Mouse (Mus musculus) intestine, embryonic 16.5 days (tissue): Measurements from ENCODE around the gene Hist1h4n. TPM values are rescaled to one million over a fixed set of nuclear protein-coding genes. Genes with fewer than 3 reads are reported as not detected.
"Not testable (repeated sequence)": the region's sequence is repeated elsewhere in the genome, so short reads cannot be mapped to it uniquely, and the experiment has no call there.

ENCODE experiments used
- ATAC-seq: fragments of 200-750 bp; cut with Nextera tagmentation; 2 replicates; pipeline ENCODE4 v1.8.0; 2017; ENCODE audit warnings: moderate TSS enrichment, moderate library complexity
- H3K27ac ChIP-seq: fragments of 300-500 bp; sonication (generic); 2 replicates; pipeline ENCODE4 v1.5.1; 2014; ENCODE audit warnings: mild to moderate bottlenecking, low read length
- H3K27me3 ChIP-seq: fragments of 300-500 bp; sonication (generic); replicated peaks from 2 replicates; pipeline ENCODE4 v1.6.1; 2014; ENCODE audit warnings: low read length, control low read depth, mixed read lengths; ENCODE audit not compliant: control insufficient read depth, insufficient read depth
- H3K36me3 ChIP-seq: fragments of 300-500 bp; sonication (generic); 2 replicates; pipeline ENCODE4 v1.6.1; 2014; ENCODE audit warnings: low read length, control low read depth; ENCODE audit not compliant: control insufficient read depth, insufficient read depth
- H3K4me1 ChIP-seq: fragments of 300-500 bp; sonication (generic); 2 replicates; pipeline ENCODE4 v1.6.1; 2014; ENCODE audit warnings: low read length, control low read depth, mixed read lengths; ENCODE audit not compliant: control insufficient read depth, insufficient read depth
- H3K4me2 ChIP-seq: fragments of 300-500 bp; sonication (generic); 2 replicates; pipeline ENCODE4 v1.6.1; 2014; ENCODE audit warnings: low read depth, low read length, control low read depth
- H3K4me3 ChIP-seq: fragments of 300-500 bp; sonication (generic); 2 replicates; pipeline ENCODE4 v1.5.1; 2014; ENCODE audit warnings: mild to moderate bottlenecking, low read length
- H3K9ac ChIP-seq: fragments of 300-500 bp; sonication (generic); 2 replicates; pipeline ENCODE4 v1.6.1; 2014; ENCODE audit warnings: low read depth, low read length
- H3K9me3 ChIP-seq: fragments of 300-500 bp; sonication (generic); 2 replicates; pipeline ENCODE4 v1.6.1; 2016; ENCODE audit warnings: low read length, control low read depth; ENCODE audit not compliant: control insufficient read depth
- WGBS: fragments of 180-500 bp; shearing (Covaris S2); extraction: QIAGEN DNeasy Blood & Tissue Kit; methylation state at CpG from one replicate; pipeline ENCODE4 v1.1.7; 2014; 5-methylcytosine and 5-hydroxymethylcytosine counted together
- microRNA-seq: library from miRNA; unstranded; fragments of <30 nt; microRNA quantifications from one replicate; pipeline ENCODE4, GENCODE M21; 2016
- polyA plus RNA-seq: library from polyadenylated mRNA; unstranded; fragments of >200 nt; fragmentation: Nextera tagmentation; extraction: Ambion mirVana; gene quantifications from 2 replicates; pipeline ENCODE4 v1.2.1, GENCODE M21; 2015

Hist1h4n gene
- polyA plus RNA-seq, 1 experiment from 2014 or later: 9.6 TPM

GRCm38 (mm10) chr13:21784311-21784710 is 47.7 kb downstream of the Hist1h4n start:
- Histone ChIP-seq H3K27ac (peak overlapping the region; percentile 83), H3K36me3 (no peaks in the 10 kb centered on the region), H3K27me3 (no peaks in the 10 kb centered on the region), H3K4me2 (peak overlapping the region; percentile 58), H3K4me1 (peaks cover 20% of the 10 kb centered on the region), H3K4me3 (no peak overlapping the region), H3K9ac (peak overlapping the region; percentile 41; the same call in 1 of the 2 replicates), H3K9me3 (no peaks in the 10 kb centered on the region)
- ATAC-seq: no peak
- WGBS: 27% methylated on average over 6 of the region's 6 CpGs

- Histone ChIP-seq H3K4me1 (peaks cover 20% of the 10 kb centered on the region), H3K9ac (peak overlapping the region; percentile 41), H3K4me3 (peak overlapping the region; percentile 36), H3K36me3 (no peaks in the 10 kb centered on the region), H3K4me2 (peak overlapping the region; percentile 58), H3K27me3 (no peaks in the 10 kb centered on the region), H3K9me3 (no peaks in the 10 kb centered on the region), H3K27ac (peak overlapping the region; percentile 83)
- 1% methylated on average over 9 of the region's 9 CpGs for WGBS
- no peak for ATAC-seq
These were observed 48.2 kb downstream of the Hist1h4n start for GRCm38 (mm10) chr13:21783734-21784161.

- under 1% methylated on average over 14 of the region's 20 CpGs for WGBS
- peak within 1 kb of the TSS; percentile 43 for H3K4me3 ChIP-seq
- H3K4me1 ChIP-seq: peaks cover 17% of the 10 kb centered on the region
- peak within 1 kb of the TSS; percentile 67 for H3K4me2 ChIP-seq
- peak within 1 kb of the TSS; percentile 68 for H3K9ac ChIP-seq
- H3K36me3 ChIP-seq: no peaks in the 10 kb centered on the region
- H3K9me3 ChIP-seq: no peaks in the 10 kb centered on the region
- peak; percentile 58 for ATAC-seq
- no peaks in the 10 kb centered on the region for H3K27me3 ChIP-seq
- peak within 1 kb of the TSS; percentile 83 for H3K27ac ChIP-seq
These were observed 48.8 kb downstream of the Hist1h4n start, which contains the start of gene Hist1h3i for GRCm38 (mm10) chr13:21783255-21783617. Gene Hist1h3i, minus strand, starts transcription at chr13:21783370.

- Histone ChIP-seq H3K27ac (peak overlapping the region; percentile 75), H3K4me2 (peak overlapping the region; percentile 67), H3K4me3 (peak overlapping the region; percentile 43), H3K9ac (peak overlapping the region; percentile 68), H3K4me1 (peaks cover 17% of the 10 kb centered on the region)
- H3K27me3 ChIP-seq, H3K36me3 ChIP-seq, H3K9me3 ChIP-seq, ATAC-seq: not testable (repeated sequence)
- under 1% methylated on average over 16 of the region's 35 CpGs for WGBS
These were observed 49.4 kb downstream of the Hist1h4n start for GRCm38 (mm10) chr13:21782361-21783254.

Small RNAs within 50 kb of the gene (microRNA-seq; reads per million reads assigned to microRNA genes)
- gene Gm19658 (not detected), gene Gm44346 (not detected), gene Gm44466 (not detected)

Other genes starting within 250 kb of the Hist1h4n start
- not detected in 2 replicates for gene Olfr1362, start 218.2 kb downstream of the Hist1h4n start, polyA plus RNA-seq
- gene Olfr11, start 189.7 kb downstream of the Hist1h4n start, polyA plus RNA-seq: not detected in 2 replicates
- not detected in 2 replicates for gene Olfr1361, start 168.8 kb downstream of the Hist1h4n start, polyA plus RNA-seq
- gene Olfr1360, start 154.8 kb downstream of the Hist1h4n start, polyA plus RNA-seq: not detected in 2 replicates
- gene Olfr1359, start 134.1 kb downstream of the Hist1h4n start, polyA plus RNA-seq: not detected in 2 replicates
- gene Hist1h2bl, start 116.1 kb downstream of the Hist1h4n start, polyA plus RNA-seq: 2.3 and 2.5 TPM in 2 replicates
- gene Hist1h2ai, start 115.8 kb downstream of the Hist1h4n start, polyA plus RNA-seq: 10.9 and 17.9 TPM in 2 replicates
- gene Hist1h3h, start 114.5 kb downstream of the Hist1h4n start, polyA plus RNA-seq: 4.8 and 9.5 TPM in 2 replicates
- gene Hist1h2bm, start 110.2 kb downstream of the Hist1h4n start, polyA plus RNA-seq: 1.7 and 3.5 TPM in 2 replicates
- gene Hist1h4j, start 97.1 kb downstream of the Hist1h4n start, polyA plus RNA-seq: 0.66 and 2.1 TPM in 2 replicates
- gene Hist1h4k, start 81.7 kb downstream of the Hist1h4n start, polyA plus RNA-seq: 4.0 and 4.7 TPM in 2 replicates
- 13.0 and 13.5 TPM in 2 replicates for gene Hist1h2ak, start 78.4 kb downstream of the Hist1h4n start, polyA plus RNA-seq
- gene Hist1h2bn, start 78.1 kb downstream of the Hist1h4n start, polyA plus RNA-seq: 1.9 and 2.5 TPM in 2 replicates
- gene Hist1h1b, start 51.6 kb downstream of the Hist1h4n start, polyA plus RNA-seq: 10.0 and 14.9 TPM in 2 replicates
- gene Hist1h3i, start 48.8 kb downstream of the Hist1h4n start, polyA plus RNA-seq: 53.6 and 66.8 TPM in 2 replicates
- 3.8 and 4.1 TPM in 2 replicates for gene Hist1h2an, start 45.0 kb downstream of the Hist1h4n start, polyA plus RNA-seq
- gene Hist1h2bp, start 44.7 kb downstream of the Hist1h4n start, polyA plus RNA-seq: 1.5 and 1.7 TPM in 2 replicates
- gene Hist1h2bq, start 22.0 kb downstream of the Hist1h4n start, polyA plus RNA-seq: 13.4 and 17.9 TPM in 2 replicates
- gene Hist1h2ao, start 21.7 kb downstream of the Hist1h4n start, polyA plus RNA-seq: not detected in 2 replicates
- gene Hist1h4m, start 20.4 kb downstream of the Hist1h4n start, polyA plus RNA-seq: 1.0 TPM in 1 of 2 replicates, not detected in the other
- gene Hist1h2ap, start 1.3 kb upstream of the Hist1h4n start, polyA plus RNA-seq: 2,307 and 2,693 TPM in 2 replicates
- gene Hist1h2br, start 1.5 kb upstream of the Hist1h4n start, polyA plus RNA-seq: 15.5 and 19.5 TPM in 2 replicates
- 4.4 and 4.7 TPM in 2 replicates for gene Zfp184, start 112.9 kb upstream of the Hist1h4n start, polyA plus RNA-seq
- gene Pom121l2, start 149.0 kb upstream of the Hist1h4n start, polyA plus RNA-seq: 0.10 TPM in 1 of 2 replicates, not detected in the other
- 1.4 and 2.0 TPM in 2 replicates for gene Prss16, start 177.5 kb upstream of the Hist1h4n start, polyA plus RNA-seq
- gene Hist1h2ah, start 203.4 kb upstream of the Hist1h4n start, polyA plus RNA-seq: 4.6 and 5.1 TPM in 2 replicates
- 1.8 and 2.9 TPM in 2 replicates for gene Hist1h2bk, start 203.7 kb upstream of the Hist1h4n start, polyA plus RNA-seq
- gene Hist1h4i, start 209.2 kb upstream of the Hist1h4n start, polyA plus RNA-seq: 18.8 and 22.0 TPM in 2 replicates
- 17.4 and 30.0 TPM in 2 replicates for gene Hist1h2ag, start 210.7 kb upstream of the Hist1h4n start, polyA plus RNA-seq
- gene Hist1h2bj, start 211.0 kb upstream of the Hist1h4n start, polyA plus RNA-seq: 4.7 and 7.7 TPM in 2 replicates